Mouse (Mus musculus): Measurements from ENCODE around the gene Pemt.
A peak's percentile ranks its signal among the peaks of the same experiment; 100 is the strongest.

The Pemt gene

GRCm38 (mm10) chr11:60056520-60056919, 10.2 kb upstream of the Pemt start:
- no peak for DNase-seq (ENCODE audit: low read depth, low spot score)

GRCm38 (mm10) chr11:60048841-60049240, 2.6 kb upstream of the Pemt start:
- no peak for DNase-seq (ENCODE audit: low read depth, low spot score)

DNA sequence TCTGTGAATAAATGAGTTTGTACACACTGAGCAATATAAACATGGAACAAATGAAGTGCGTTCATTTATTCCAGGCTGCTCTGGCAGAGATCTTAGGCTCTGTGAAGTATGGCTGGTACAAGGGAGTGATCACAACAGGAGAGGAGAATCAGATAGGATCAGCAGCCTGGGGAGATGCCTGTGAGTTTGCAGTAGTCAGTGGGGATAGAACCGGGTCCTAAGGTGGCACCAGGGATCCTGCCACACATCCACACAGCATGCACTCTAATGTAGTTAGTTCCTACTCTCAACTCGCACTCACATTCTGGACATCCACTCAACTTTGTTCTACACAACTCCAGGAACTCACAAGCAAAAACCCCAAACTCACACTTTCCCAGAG, 622 bp downstream of the Pemt start:
- DNase-seq (ENCODE audit: low read depth, low spot score), result no peak

- DNase-seq (ENCODE audit: low read depth, low spot score), result no peak
Observed at GRCm38 (mm10) chr11:60044777-60045176, 1.5 kb downstream of the Pemt start.

GRCm38 (mm10) chr11:60042277-60042676, 4.0 kb downstream of the Pemt start:
- DNase-seq (ENCODE audit: low read depth, low spot score), result no peak

DNA sequence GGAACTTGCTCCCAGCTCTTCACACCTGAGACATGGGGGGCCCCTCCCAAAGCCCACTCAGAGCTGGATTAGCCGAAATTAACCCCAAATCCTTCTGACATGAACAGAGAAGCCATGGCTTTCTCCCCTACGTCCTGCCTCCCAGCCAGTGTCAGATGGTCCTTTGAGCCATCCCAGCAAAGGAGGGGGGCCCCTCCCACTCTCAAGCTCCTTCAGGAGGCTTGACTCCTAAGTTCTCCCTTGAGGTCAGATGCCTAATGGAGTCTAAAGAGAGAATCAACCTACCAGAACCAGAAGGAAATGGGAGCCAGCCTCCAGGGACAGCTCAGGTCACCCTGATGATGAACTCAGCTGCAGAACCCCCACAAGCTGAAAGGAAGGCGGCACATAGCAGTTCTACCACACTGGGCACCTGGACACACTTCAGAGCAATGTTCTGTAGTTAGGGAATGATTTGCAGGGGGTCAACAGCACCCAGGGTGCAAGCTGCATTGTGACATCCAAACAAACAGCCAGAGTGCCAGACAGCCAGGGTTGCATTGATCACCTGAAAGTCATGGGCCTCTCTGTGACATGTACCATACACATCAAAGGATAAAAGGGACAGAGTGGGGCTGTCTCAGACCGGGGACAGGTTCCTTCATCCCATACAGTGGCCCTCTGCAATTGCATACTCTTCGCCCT, 9.6 kb downstream of the Pemt start:
- no peak for DNase-seq (ENCODE audit: low read depth, low spot score)

GRCm38 (mm10) chr11:60034911-60035400, 11.3 kb downstream of the Pemt start:
- DNase-seq (ENCODE audit: low read depth, low spot score), result no peak

DNA sequence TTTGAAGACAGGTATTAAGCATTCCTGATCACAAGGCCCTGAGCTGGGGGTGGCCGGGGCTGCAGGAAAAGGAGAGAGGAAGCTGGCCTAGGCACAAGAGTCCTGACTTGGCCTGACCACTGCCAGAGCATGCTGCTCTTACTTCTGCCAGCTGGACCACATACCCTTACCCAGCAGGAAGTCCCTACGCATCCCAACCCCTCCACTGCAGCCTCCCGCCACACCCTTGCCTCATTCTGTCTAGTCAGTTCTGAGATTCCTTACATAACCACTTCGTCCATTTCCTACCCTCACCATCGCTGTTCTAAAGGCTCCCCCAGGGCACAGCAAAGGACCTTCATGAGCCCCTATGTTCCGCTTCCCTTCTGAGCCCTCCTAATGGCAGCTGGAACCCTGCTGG, 12.0 kb downstream of the Pemt start:
- no peak for DNase-seq (ENCODE audit: low read depth, low spot score)

DNA sequence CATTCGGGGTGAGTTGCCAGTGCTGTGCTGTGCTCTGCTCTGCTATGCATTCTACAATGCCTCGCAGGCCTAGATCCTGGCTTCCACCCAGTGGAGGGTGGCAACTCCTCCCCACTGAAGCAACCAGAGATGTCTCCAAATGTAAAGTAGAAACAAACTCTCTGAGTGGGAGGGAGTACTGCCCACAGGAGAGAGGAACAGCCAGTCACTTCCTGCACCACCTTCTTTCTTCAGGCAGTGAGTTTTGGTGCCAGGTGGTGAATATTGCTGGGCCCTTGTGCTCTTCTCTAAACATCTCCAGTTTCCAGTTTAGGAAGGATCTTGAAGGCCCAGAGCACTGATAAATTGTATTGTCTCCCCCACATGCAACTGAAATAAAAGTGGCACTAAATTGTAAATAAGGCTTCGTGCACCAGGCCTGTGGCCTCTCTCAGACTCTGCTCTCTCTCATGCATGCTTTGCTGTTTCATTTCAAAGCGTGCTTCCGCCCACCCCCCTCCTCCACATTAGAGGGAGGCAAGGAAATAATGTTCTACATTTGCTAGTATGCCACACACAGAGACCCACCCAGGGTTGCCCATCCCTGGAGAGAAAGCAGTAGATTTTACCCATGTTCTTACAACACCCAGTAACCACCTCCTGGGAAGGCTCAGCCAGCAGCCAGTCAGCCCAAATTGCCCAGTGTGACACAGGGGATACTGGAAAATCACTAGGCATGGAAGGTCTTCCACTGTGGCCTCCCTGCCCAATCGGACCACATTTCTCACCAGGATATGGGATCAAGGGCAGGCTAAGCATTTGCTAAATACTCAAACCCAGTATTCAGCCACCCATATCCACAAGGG, 13.5 kb downstream of the Pemt start:
- no peak for DNase-seq (ENCODE audit: low read depth, low spot score)

DNA sequence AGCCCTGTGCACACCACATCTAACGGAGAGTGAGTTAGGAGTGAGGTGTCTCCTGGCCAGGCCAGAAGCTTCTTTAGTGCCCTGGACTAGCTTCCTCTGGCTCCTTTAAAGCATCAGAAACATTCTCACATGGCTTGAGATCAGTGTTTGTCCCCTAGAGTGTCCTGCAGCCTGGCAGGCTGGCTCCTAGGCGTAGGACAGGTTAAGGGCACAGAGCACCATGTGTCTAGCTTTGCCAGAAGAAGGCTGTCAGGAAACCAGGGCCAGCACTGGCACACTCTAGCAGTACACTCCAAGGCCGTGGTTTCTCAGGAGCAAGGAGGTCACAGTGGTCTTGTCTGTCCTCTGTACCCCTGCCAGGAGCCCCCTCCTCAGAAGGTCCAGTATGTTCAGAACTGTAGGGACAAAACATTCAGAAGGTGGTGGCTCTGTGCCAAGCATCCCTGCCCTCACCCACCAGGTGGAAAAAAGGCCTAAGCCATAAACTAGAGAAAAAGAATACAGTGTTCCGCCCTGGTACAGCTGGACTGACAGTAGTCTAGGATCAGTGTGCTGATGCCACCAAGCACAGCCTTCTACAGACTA, 15.4 kb downstream of the Pemt start:
- no peak for DNase-seq (ENCODE audit: low read depth, low spot score)

GRCm38 (mm10) chr11:60029976-60030375, 16.3 kb downstream of the Pemt start:
- no peak for DNase-seq (ENCODE audit: low read depth, low spot score)

DNA sequence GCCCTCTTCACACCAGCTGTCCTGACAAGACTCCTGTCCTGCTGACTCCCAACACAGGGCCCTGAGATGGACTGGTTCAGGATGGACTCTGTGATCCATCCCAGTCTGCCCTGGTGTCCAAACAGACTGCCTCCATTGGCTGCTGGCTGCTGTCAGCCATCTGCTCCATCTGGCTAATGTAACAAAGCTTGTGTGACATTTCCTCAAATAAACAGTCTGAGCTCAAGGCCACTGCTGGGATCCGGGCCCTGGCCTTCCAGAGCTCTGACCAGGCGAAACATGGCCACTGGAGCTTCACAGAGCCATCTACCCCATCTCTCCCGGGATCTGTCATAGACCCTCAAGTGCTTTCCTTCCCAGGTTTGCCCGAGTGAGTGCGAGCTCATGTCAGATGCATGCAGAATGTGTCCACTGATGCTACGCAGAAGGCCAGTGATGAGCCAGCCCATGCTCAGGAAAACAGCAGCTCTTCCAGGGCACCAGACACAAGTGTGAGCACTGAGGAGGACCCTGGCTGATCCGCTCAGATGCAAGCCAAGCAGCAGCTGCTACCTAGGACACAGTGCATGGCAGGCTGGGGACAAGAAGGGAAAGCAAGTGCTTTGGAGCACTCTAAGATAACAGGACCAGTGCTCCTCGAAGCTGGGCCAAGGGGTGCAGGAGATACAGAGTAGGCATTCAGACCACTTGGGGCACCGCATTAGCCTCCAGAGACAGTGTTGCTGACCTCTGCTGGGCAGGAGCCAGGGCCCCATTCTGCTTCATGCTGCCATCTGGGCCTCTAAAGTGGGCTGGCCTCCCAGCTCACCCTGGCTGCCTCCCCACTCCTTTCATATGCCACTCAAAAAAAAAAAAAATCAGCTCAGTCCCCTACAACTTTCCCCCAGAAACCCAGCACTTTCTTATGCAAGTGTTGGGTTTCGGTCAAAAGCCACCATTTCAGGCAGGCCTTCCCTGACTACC, 18.1 kb downstream of the Pemt start:
- DNase-seq (ENCODE audit: low read depth, low spot score), result no peak

DNA sequence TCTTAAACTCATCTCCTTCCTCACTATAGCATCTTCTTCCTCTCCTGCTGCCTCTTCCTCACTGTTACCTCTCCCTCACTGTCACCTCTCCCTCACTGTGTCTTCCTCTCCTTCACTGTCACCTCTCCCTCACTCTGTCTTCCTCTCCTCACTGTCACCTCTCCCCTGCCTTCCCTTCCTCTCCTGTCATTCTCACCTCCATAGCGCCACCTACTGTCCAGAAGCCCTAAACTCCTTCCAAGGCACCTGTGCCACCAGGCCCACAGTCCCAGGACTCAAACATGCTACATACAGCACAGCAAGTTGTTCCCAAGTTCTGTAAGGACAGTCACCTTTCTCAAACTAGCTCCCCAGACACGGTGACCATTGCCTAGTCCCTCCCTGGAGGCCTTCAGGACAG, 19.0 kb downstream of the Pemt start:
- DNase-seq (ENCODE audit: low read depth, low spot score), result peak; percentile 82

GRCm38 (mm10) chr11:60026166-60026565, 20.1 kb downstream of the Pemt start:
- DNase-seq (ENCODE audit: low read depth, low spot score), result no peak

DNA sequence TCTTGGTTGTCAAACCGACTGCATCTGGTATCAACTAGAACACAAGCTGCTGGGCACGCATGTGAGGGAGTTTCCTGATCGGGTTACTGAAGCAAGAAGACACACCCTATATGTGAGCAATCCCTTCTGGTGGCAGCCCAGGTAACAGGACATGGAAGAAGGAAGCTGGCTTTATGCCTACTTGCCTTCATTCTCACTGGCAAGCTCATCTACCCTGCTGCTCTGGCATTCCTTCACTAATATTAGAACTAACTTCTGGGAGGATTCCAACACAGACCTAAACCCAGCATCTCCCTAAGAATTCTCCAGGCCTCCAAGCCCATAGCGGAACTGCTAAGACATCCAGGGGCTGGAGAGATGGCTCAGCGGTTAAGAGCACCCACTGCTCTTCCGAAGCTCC, 25.1 kb downstream of the Pemt start:
- DNase-seq (ENCODE audit: low read depth, low spot score), result no peak

- no peak for DNase-seq (ENCODE audit: low read depth, low spot score)
Observed at GRCm38 (mm10) chr11:60016726-60017125, 29.6 kb downstream of the Pemt start.

- no peak for DNase-seq (ENCODE audit: low read depth, low spot score)
Observed at GRCm38 (mm10) chr11:60011516-60011915, 34.8 kb downstream of the Pemt start.

GRCm38 (mm10) chr11:60009451-60009850, 36.8 kb downstream of the Pemt start:
- DNase-seq (ENCODE audit: low read depth, low spot score), result no peak

- DNase-seq (ENCODE audit: low read depth, low spot score), result no peak
Observed at GRCm38 (mm10) chr11:60005866-60006265, 40.4 kb downstream of the Pemt start.

- no peak for DNase-seq (ENCODE audit: low read depth, low spot score)
Observed at GRCm38 (mm10) chr11:60004716-60005115, 41.6 kb downstream of the Pemt start.

- DNase-seq (ENCODE audit: low read depth, low spot score), result no peak
Observed at GRCm38 (mm10) chr11:60003811-60004210, 42.5 kb downstream of the Pemt start.

All from ZHBTc4 (cell line).